Mouse (Mus musculus): ENCODE data around the gene Zfp14. TPM values are rescaled to one million over a fixed set of nuclear protein-coding genes. Genes with fewer than 3 reads are reported as not detected.

Gene Zfp14
- polyA plus RNA-seq (2011; ENCODE audit: insufficient read depth, insufficient read length, low replicate concordance, missing spikeins), result 0.52 and 0.66 TPM in 2 replicates

- TF ChIP-seq CTCF (IDR thresholded peaks at IDR 0.05; ENCODE audit: control insufficient read depth, insufficient read depth, low read length) (no peak), POLR2A (IDR thresholded peaks at IDR 0.05; ENCODE audit: borderline replicate concordance, control insufficient read depth, low read depth, low read length) (peak; percentile 38; the same call in 1 of the 2 replicates)
- under 1% methylated on average over 40 of the region's 40 CpGs for WGBS
- Histone ChIP-seq H3K4me1 (ENCODE audit: control insufficient read depth, insufficient read depth, low read length) (no peaks in the 10 kb centered on the region; the same call in 1 of the 2 replicates), H3K27ac (ENCODE audit: control insufficient read depth, insufficient read depth, low read depth, low read length, poor library complexity) (peak within 1 kb of the TSS; percentile 16), H3K4me3 (replicated peaks; ENCODE audit: control insufficient read depth, low read depth, low read length) (peak within 1 kb of the TSS; percentile 81)
These were observed at the start of gene Zfp14 for GRCm38 (mm10) chr7:30050882-30051548. Zfp14 (minus strand) TSS chr7:30051380.

DNA sequence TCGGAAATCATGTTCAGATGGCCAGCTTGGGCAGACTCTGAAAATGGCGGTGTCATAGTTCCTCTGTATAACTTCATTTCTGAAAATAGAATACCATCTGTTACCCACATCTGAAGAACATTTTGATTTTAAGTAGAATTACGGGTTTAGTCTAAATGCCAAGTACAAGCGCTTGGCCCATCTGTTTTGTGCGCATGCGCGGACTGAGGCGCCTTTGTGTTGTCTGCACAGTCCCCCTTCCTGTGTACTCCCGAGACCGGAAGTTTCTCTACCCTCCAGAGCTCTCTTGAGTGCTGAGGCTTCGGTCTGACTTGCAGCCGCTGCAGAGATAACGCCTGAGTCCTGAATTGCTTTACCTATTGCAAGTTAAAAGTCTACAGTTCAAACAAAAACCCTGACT, 48.1 kb upstream of the Zfp14 start:
- TF ChIP-seq POLR2A (IDR thresholded peaks at IDR 0.05; ENCODE audit: borderline replicate concordance, control insufficient read depth, low read depth, low read length) (no peak), CTCF (IDR thresholded peaks at IDR 0.05; ENCODE audit: control insufficient read depth, insufficient read depth, low read length) (no peak)
- H3K4me3 ChIP-seq (replicated peaks; ENCODE audit: control insufficient read depth, low read depth, low read length), result no peak overlapping the region
- H3K27ac ChIP-seq (ENCODE audit: control insufficient read depth, insufficient read depth, low read depth, low read length, poor library complexity), result no peak overlapping the region
- WGBS, result 87% methylated on average over 13 of the region's 13 CpGs
- peaks cover 1% of the 10 kb centered on the region; the same call in 1 of the 2 replicates for H3K4me1 ChIP-seq (ENCODE audit: control insufficient read depth, insufficient read depth, low read length)

DNA sequence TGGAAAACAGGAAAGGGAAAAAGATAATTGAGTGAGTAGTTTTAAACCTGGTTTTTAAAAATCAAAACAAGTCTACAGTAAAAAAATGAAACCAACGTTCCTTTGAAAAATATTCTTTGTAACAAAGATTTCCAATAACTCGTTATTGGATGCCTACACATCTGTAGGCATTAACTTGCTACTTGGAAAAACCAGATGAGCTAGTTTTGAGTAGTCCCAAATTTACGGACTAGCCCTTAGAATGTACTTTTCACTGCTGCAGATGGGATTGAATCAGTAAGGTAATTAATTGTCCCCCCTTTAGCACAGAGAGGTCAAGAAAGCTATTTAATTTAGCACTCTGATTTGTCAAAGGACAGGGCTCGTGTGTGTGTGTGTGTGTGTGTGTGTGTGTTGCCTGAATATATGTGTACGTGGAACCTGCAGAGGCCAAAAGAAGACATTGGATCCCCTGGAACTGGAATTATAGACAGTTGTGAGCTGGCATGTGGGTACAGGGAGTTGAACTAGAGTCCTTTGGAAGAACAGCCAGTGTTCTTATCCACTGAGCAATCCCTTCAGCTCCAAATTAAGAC, 44.5 kb upstream of the Zfp14 start:
- no peak for TF ChIP-seq CTCF (IDR thresholded peaks at IDR 0.05; ENCODE audit: control insufficient read depth, insufficient read depth, low read length)
- no peak for TF ChIP-seq POLR2A (IDR thresholded peaks at IDR 0.05; ENCODE audit: borderline replicate concordance, control insufficient read depth, low read depth, low read length)
- no peak overlapping the region for H3K4me3 ChIP-seq (replicated peaks; ENCODE audit: control insufficient read depth, low read depth, low read length)
- H3K27ac ChIP-seq (ENCODE audit: control insufficient read depth, insufficient read depth, low read depth, low read length, poor library complexity), result no peak overlapping the region
- 7% methylated on average over 5 of the region's 5 CpGs for WGBS
- H3K4me1 ChIP-seq (ENCODE audit: control insufficient read depth, insufficient read depth, low read length), result peaks cover 3% of the 10 kb centered on the region; the same call in 1 of the 2 replicates

DNA sequence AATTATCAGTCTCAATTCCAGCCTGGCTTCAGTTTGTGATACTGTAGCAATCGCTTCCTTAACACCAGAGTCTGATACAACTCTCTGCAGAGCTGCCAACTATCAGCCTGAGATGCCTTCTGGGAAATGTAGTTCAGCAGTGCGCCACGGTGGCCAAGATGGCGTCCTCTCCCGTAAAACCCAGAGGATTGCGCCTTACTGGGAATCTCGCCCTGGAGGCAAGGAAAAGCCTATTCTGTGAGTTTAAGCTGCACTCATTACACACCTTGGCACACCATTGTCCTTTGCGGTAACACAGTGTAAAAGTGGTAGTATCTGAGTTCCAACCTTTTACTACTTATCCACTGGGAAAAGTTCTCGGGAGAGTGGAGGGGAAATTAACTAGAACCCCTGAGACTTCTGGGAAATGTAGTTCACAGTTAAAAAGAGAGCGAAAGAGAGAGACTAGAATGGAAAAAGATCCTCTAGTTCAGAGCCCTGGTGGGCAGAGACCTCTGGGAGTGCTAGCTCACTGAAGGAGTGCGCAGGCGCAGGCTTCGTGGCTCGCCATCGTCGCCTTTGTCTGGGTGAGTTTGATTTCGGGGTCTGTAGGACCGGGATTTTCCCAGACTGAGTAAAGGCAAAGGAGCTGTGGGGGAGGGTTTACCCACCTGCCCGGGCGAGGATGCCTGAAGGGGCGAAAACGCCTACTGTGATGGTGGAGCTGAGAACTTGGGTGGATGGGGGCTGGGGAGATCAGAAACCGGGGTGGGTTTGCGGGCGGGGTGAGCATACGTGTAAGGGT, 43.7 kb upstream of the Zfp14 start, which contains the start of gene Zfp260:
Zfp260 (plus strand) TSS at position 132 of the 784 bp plus-strand sequence.
- H3K4me1 ChIP-seq (ENCODE audit: control insufficient read depth, insufficient read depth, low read length), result peaks cover 3% of the 10 kb centered on the region; the same call in 1 of the 2 replicates
- 0% methylated on average over 26 of the region's 26 CpGs for WGBS
- H3K27ac ChIP-seq (ENCODE audit: control insufficient read depth, insufficient read depth, low read depth, low read length, poor library complexity), result peak within 1 kb of the TSS; percentile 73
- no peak for TF ChIP-seq CTCF (IDR thresholded peaks at IDR 0.05; ENCODE audit: control insufficient read depth, insufficient read depth, low read length)
- TF ChIP-seq POLR2A (IDR thresholded peaks at IDR 0.05; ENCODE audit: borderline replicate concordance, control insufficient read depth, low read depth, low read length), result peak; percentile 61; the same call in 1 of the 2 replicates
- H3K4me3 ChIP-seq (replicated peaks; ENCODE audit: control insufficient read depth, low read depth, low read length), result peak within 1 kb of the TSS; percentile 95

DNA sequence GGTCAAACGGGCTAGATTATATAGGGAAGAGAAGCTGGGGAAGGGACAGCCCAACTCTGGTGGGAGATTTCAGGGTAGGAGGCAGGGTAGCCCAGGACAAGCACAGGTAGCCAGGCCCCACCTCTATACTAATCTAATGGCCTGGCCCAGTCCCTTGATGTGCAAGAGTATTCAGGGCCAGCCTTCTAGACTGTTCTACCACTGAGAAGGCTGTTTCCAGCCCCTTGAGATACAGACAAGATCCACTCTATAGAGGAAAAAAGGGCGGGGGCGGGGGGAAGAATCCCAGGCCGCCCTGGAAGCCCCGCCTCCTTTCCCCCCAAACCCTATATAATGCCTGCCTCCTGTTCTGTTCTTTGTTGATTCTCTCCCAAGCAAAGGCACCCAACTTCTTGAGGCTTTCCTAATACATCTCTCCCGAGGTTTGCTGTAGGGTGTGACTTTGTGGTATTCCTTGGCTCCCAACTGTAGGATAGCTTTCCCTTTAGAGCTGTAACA, 42.8 kb upstream of the Zfp14 start:
- 81% methylated on average over 6 of the region's 6 CpGs for WGBS
- H3K4me1 ChIP-seq (ENCODE audit: control insufficient read depth, insufficient read depth, low read length), result peaks cover 3% of the 10 kb centered on the region; the same call in 1 of the 2 replicates
- TF ChIP-seq POLR2A (IDR thresholded peaks at IDR 0.05; ENCODE audit: borderline replicate concordance, control insufficient read depth, low read depth, low read length) (no peak), CTCF (IDR thresholded peaks at IDR 0.05; ENCODE audit: control insufficient read depth, insufficient read depth, low read length) (no peak)
- H3K4me3 ChIP-seq (replicated peaks; ENCODE audit: control insufficient read depth, low read depth, low read length), result no peak overlapping the region
- no peak overlapping the region for H3K27ac ChIP-seq (ENCODE audit: control insufficient read depth, insufficient read depth, low read depth, low read length, poor library complexity)

- Histone ChIP-seq H3K27ac (ENCODE audit: control insufficient read depth, insufficient read depth, low read depth, low read length, poor library complexity) (no peak overlapping the region), H3K4me3 (replicated peaks; ENCODE audit: control insufficient read depth, low read depth, low read length) (no peak overlapping the region), H3K4me1 (ENCODE audit: control insufficient read depth, insufficient read depth, low read length) (peaks cover 3% of the 10 kb centered on the region; the same call in 1 of the 2 replicates)
- TF ChIP-seq POLR2A (IDR thresholded peaks at IDR 0.05; ENCODE audit: borderline replicate concordance, control insufficient read depth, low read depth, low read length) (no peak), CTCF (IDR thresholded peaks at IDR 0.05; ENCODE audit: control insufficient read depth, insufficient read depth, low read length) (no peak)
- 84% methylated on average over 9 of the region's 9 CpGs for WGBS
These were observed 41.5 kb upstream of the Zfp14 start for GRCm38 (mm10) chr7:30092666-30093065.

GRCm38 (mm10) chr7:30090970-30091585, 39.9 kb upstream of the Zfp14 start:
- peak overlapping the region; percentile 61 for H3K4me3 ChIP-seq (replicated peaks; ENCODE audit: control insufficient read depth, low read depth, low read length)
- no peak for TF ChIP-seq CTCF (IDR thresholded peaks at IDR 0.05; ENCODE audit: control insufficient read depth, insufficient read depth, low read length)
- TF ChIP-seq POLR2A (IDR thresholded peaks at IDR 0.05; ENCODE audit: borderline replicate concordance, control insufficient read depth, low read depth, low read length), result no peak
- peaks cover 2% of the 10 kb centered on the region; the same call in 1 of the 2 replicates for H3K4me1 ChIP-seq (ENCODE audit: control insufficient read depth, insufficient read depth, low read length)
- 1% methylated on average over 9 of the region's 9 CpGs for WGBS
- no peak overlapping the region for H3K27ac ChIP-seq (ENCODE audit: control insufficient read depth, insufficient read depth, low read depth, low read length, poor library complexity)
